Mouse (Mus musculus): ENCODE results near the gene Cul9. TPM values are rescaled to one million over a fixed set of nuclear protein-coding genes. Genes with fewer than 3 reads are reported as not detected.
A peak's percentile ranks its signal among the peaks of the same experiment; 100 is the strongest.
"Not testable (repeated sequence)": the region's sequence is repeated elsewhere in the genome, so short reads cannot be mapped to it uniquely, and the experiment has no call there.

Cul9 gene
- total RNA-seq, 2 experiments from 2014 or later = 9.5 to 11.9 TPM

GRCm38 (mm10) chr17:46520385-46520979, 25.7 kb downstream of the Cul9 start:
- DNase-seq = no peak

GRCm38 (mm10) chr17:46519971-46520370, 26.2 kb downstream of the Cul9 start:
- intact Hi-C loops (cut with DNase I; ENCODE audit: low total_unique reads) = loop anchor here (5.0 kb wide), 1 partner anchor 67 kb away; no protein-coding TSS in a partner anchor
- no peak for DNase-seq

More at GRCm38 (mm10) chr17:46520385-46520979, 25.7 kb downstream of the Cul9 start:
- intact Hi-C loops (cut with DNase I; ENCODE audit: low total_unique reads) = loop anchor here (5.0 kb wide), 1 partner anchor 67 kb away; no protein-coding TSS in a partner anchor

- intact Hi-C loops (cut with DNase I; ENCODE audit: low total_unique reads) = no loop called here
- DNase-seq = no peak
Observed at GRCm38 (mm10) chr17:46513329-46513728, 32.9 kb downstream of the Cul9 start.

- intact Hi-C loops (cut with DNase I; ENCODE audit: low total_unique reads) = no loop called here
- DNase-seq = no peak
Observed at GRCm38 (mm10) chr17:46511059-46511710, 35.0 kb downstream of the Cul9 start.

- DNase-seq = peak; percentile 41
- intact Hi-C loops (cut with DNase I; ENCODE audit: low total_unique reads) = no loop called here
Observed at GRCm38 (mm10) chr17:46505617-46506016, 40.6 kb downstream of the Cul9 start.

GRCm38 (mm10) chr17:46503847-46504638, 42.1 kb downstream of the Cul9 start:
- no peak for DNase-seq
- intact Hi-C loops (cut with DNase I; ENCODE audit: low total_unique reads) = no loop called here

GRCm38 (mm10) chr17:46502775-46503174, 43.4 kb downstream of the Cul9 start:
- intact Hi-C loops (cut with DNase I; ENCODE audit: low total_unique reads) = no loop called here
- no peak for DNase-seq

- no peak for DNase-seq
Observed at GRCm38 (mm10) chr17:46497956-46498355, 48.2 kb downstream of the Cul9 start.

GRCm38 (mm10) chr17:46496623-46497434, 49.4 kb downstream of the Cul9 start, which contains the start of gene Dnph1:
Dnph1 (plus strand) TSS chr17:46496711.
- peak; percentile 68 for DNase-seq
- intact Hi-C loops (cut with DNase I; ENCODE audit: low total_unique reads) = no loop called here

More at GRCm38 (mm10) chr17:46497956-46498355, 48.2 kb downstream of the Cul9 start:
- intact Hi-C loops (cut with DNase I; ENCODE audit: low total_unique reads) = no loop called here

GRCm38 (mm10) chr17:46496081-46496480, 50.1 kb downstream of the Cul9 start:
- DNase-seq; intact Hi-C loops (cut with DNase I; ENCODE audit: low total_unique reads): not testable (repeated sequence)

- intact Hi-C loops (cut with DNase I; ENCODE audit: low total_unique reads) = no loop called here
- no peak for DNase-seq
Observed at GRCm38 (mm10) chr17:46495486-46495885, 50.7 kb downstream of the Cul9 start.

GRCm38 (mm10) chr17:46487431-46487830, 58.8 kb downstream of the Cul9 start, which contains the start of gene Ttbk1:
Ttbk1 (minus strand) TSS chr17:46487675.
- DNase-seq = no peak
- intact Hi-C loops (cut with DNase I; ENCODE audit: low total_unique reads) = no loop called here

GRCm38 (mm10) chr17:46486995-46487394, 59.2 kb downstream of the Cul9 start:
- DNase-seq = no peak
- intact Hi-C loops (cut with DNase I; ENCODE audit: low total_unique reads) = no loop called here

- no peak for DNase-seq
- intact Hi-C loops (cut with DNase I; ENCODE audit: low total_unique reads) = no loop called here
Observed at GRCm38 (mm10) chr17:46484461-46484875, 61.7 kb downstream of the Cul9 start.

GRCm38 (mm10) chr17:46484021-46484431, 62.2 kb downstream of the Cul9 start:
- intact Hi-C loops (cut with DNase I; ENCODE audit: low total_unique reads) = no loop called here
- DNase-seq = no peak

- intact Hi-C loops (cut with DNase I; ENCODE audit: low total_unique reads) = no loop called here
- no peak for DNase-seq
Observed at GRCm38 (mm10) chr17:46483561-46484001, 62.6 kb downstream of the Cul9 start.

GRCm38 (mm10) chr17:46477286-46477685, 68.9 kb downstream of the Cul9 start:
- DNase-seq = no peak
- intact Hi-C loops (cut with DNase I; ENCODE audit: low total_unique reads) = no loop called here

- intact Hi-C loops (cut with DNase I; ENCODE audit: low total_unique reads) = no loop called here
- no peak for DNase-seq
Observed at GRCm38 (mm10) chr17:46476601-46477000, 69.6 kb downstream of the Cul9 start.

GRCm38 (mm10) chr17:46467830-46468229, 78.4 kb downstream of the Cul9 start:
- intact Hi-C loops (cut with DNase I; ENCODE audit: low total_unique reads) = no loop called here

More at GRCm38 (mm10) chr17:46467830-46468229, 78.4 kb downstream of the Cul9 start:
- no peak for DNase-seq
